Mouse (Mus musculus) gastrocnemius, postnatal 10 days (tissue): ENCODE data around the gene Gm13089. TPM values are rescaled to one million over a fixed set of nuclear protein-coding genes. Genes with fewer than 3 reads are reported as not detected.
"Not testable (repeated sequence)": the region's sequence is repeated elsewhere in the genome, so short reads cannot be mapped to it uniquely, and the experiment has no call there.

Source experiments
- DNase-seq: peaks from one replicate; pipeline ENCODE4 v3.0.0; 2021; ENCODE audit warnings: mixed read lengths
- long read RNA-seq, 2 experiments: library from polyadenylated mRNA; stranded (forward); transcript quantifications; one replicate each; pipeline ENCODE4 v2.0.0; 2021
- total RNA-seq, 2 experiments: library from RNA; stranded (reverse); gene quantifications; 2 replicates each; pipeline ENCODE4 v1.2.3; 2021

Gm13089 gene
- total RNA-seq: not detected
- long read RNA-seq, experiment 1: 0 reads
- long read RNA-seq, experiment 2: 0 reads

DNA sequence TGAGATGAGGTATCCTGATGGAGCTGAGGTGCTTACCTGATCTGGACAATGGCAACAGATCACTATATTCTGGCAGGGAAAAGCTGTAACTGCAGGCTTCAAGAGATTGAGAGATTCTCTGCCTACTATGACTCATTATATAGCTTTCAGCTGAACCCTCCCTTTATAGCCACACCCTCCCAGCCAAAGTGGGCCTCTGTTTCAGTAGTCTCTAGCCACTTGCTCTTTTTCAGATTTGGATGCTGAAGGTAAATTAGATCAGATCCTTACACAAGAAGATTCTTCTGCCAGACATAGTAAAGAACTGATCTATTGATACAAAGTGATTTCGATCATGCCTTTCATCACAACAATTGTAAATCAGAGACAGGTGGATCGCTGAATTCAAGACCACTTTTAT is at the start of gene Gm13089:
Gene Gm13089 (minus strand): TSS at position 101 of the 400 bp plus-strand sequence.
- no peak for DNase-seq

DNA sequence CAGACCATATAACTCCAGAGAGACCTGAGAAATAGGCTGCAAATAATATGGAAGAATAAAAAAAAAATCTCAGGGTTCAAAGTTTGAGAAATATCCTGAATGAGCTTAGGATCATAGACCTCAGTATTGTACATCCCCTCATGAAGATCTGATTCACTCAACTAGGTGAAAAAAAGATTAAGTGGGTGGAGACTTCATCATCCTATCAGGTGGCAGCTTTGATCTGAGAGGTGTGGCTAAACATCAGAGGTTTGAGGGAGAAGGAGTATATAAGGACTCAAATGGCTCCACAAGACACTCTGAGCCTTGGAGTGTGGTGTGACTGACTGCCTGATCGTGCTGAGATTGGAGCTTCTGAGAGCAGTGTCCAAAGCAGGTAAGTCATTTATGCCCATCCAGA is 16.6 kb upstream of the Gm13089 start, which contains the start of gene Gm13078:
Gene Gm13078 (plus strand): TSS at position 301 of the 400 bp plus-strand sequence.
- no peak for DNase-seq

DNA sequence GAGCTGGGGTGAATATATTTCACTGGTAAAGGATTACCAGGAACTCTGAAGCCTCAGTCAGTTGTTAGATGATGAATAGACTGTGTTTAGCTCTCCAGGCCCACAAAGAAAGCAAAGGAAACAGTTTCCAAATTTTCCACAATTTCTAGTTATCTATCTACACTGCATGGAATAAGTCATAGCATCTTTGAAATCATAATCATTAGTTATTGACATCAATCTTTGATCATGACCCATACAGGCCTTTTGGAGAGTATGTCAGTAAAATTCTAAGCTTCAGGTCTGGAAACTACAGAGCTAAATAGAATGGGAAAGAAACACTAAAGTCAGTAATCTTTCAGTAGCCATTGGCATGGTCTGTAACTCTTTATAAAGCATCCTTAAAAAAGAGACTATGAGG is 45.4 kb downstream of the Gm13089 start, which contains the start of gene Gm13088:
Gene Gm13088 (minus strand): TSS at position 101 of the 400 bp plus-strand sequence.
- DNase-seq: not testable (repeated sequence)

Other genes with a start within 250 kb of the Gm13089 start
- not detected for gene Gm13043, start 191.4 kb downstream of the Gm13089 start, total RNA-seq
- gene Gm13040, start 166.8 kb downstream of the Gm13089 start, total RNA-seq: not detected
- gene BC080695, start 151.0 kb downstream of the Gm13089 start, total RNA-seq: not detected
- not detected for gene Gm13057, start 151.0 kb downstream of the Gm13089 start, total RNA-seq
- not detected for gene Gm13083, start 87.7 kb downstream of the Gm13089 start, total RNA-seq
- not detected for gene Gm13088, start 45.5 kb downstream of the Gm13089 start, total RNA-seq
- gene Gm13078, start 16.7 kb upstream of the Gm13089 start, total RNA-seq: not detected
- gene Gm13023, start 86.6 kb upstream of the Gm13089 start, total RNA-seq: not detected
- not detected for gene Gm13084, start 113.4 kb upstream of the Gm13089 start, total RNA-seq
- not detected for gene Gm13103, start 143.8 kb upstream of the Gm13089 start, total RNA-seq
- gene Pramef6, start 197.7 kb upstream of the Gm13089 start, total RNA-seq: not detected
- not detected for gene Pramef25, start 248.3 kb upstream of the Gm13089 start, total RNA-seq